Mouse (Mus musculus) liver, embryonic 16.5 days (tissue): ENCODE results near the gene Sept6. TPM values are rescaled to one million over a fixed set of nuclear protein-coding genes. Genes with fewer than 3 reads are reported as not detected.
"Not testable (repeated sequence)": the region's sequence is repeated elsewhere in the genome, so short reads cannot be mapped to it uniquely, and the experiment has no call there.

Source experiments
- ATAC-seq: fragments of 200-750 bp; cut with Nextera tagmentation; 2 replicates; pipeline ENCODE4 v1.8.0; 2017; ENCODE audit warnings: low read depth, mild to moderate bottlenecking, moderate number of reproducible peaks, moderate library complexity
- H3K27ac ChIP-seq: fragments of 300-500 bp; sonication (generic); 2 replicates; pipeline ENCODE4 v1.5.1; 2014; ENCODE audit warnings: mild to moderate bottlenecking, low read length
- H3K27me3 ChIP-seq: fragments of 300-500 bp; sonication (generic); 2 replicates; pipeline ENCODE4 v1.6.1; 2014; ENCODE audit warnings: low read depth, low read length, mixed read lengths; ENCODE audit not compliant: control insufficient read depth, insufficient read depth
- H3K36me3 ChIP-seq: fragments of 300-500 bp; sonication (generic); 2 replicates; pipeline ENCODE4 v1.6.1; 2014; ENCODE audit warnings: mild to moderate bottlenecking; ENCODE audit not compliant: control insufficient read depth, insufficient read depth
- H3K4me1 ChIP-seq: fragments of 300-500 bp; sonication (generic); 2 replicates; pipeline ENCODE4 v1.6.1; 2014; ENCODE audit warnings: low read depth, low read length, mixed read lengths; ENCODE audit not compliant: control insufficient read depth
- H3K4me2 ChIP-seq: fragments of 300-500 bp; sonication (generic); 2 replicates; pipeline ENCODE4 v1.6.1; 2014; ENCODE audit warnings: low read depth, low read length, mixed read lengths
- H3K4me3 ChIP-seq: fragments of 300-500 bp; sonication (generic); 2 replicates; pipeline ENCODE4 v1.5.1; 2014; ENCODE audit warnings: low read depth, mild to moderate bottlenecking, low read length
- H3K9ac ChIP-seq: fragments of 300-500 bp; sonication (generic); 2 replicates; pipeline ENCODE4 v1.6.1; 2014; ENCODE audit warnings: low read depth, low read length
- H3K9me3 ChIP-seq: fragments of 300-500 bp; sonication (generic); replicated peaks from 2 replicates; pipeline ENCODE4 v1.6.1; 2016; ENCODE audit warnings: low read length; ENCODE audit not compliant: control insufficient read depth
- WGBS: fragments of 180-500 bp; shearing (Covaris S2); extraction: QIAGEN DNeasy Blood & Tissue Kit; methylation state at CpG from one replicate; pipeline ENCODE4 v1.1.7; 2014; ENCODE audit not compliant: insufficient replicate concordance; 5-methylcytosine and 5-hydroxymethylcytosine counted together
- polyA plus RNA-seq: library from polyadenylated mRNA; unstranded; fragments of >200 nt; fragmentation: Nextera tagmentation; extraction: Ambion mirVana; gene quantifications from 2 replicates; pipeline ENCODE4 v1.2.1, GENCODE M21; 2015

The Sept6 gene
- polyA plus RNA-seq, 1 experiment from 2014 or later: 4.0 TPM

- Histone ChIP-seq H3K4me1 (peaks cover 6% of the 10 kb centered on the region; the same call in 1 of the 2 replicates), H3K27ac (peak within 1 kb of the TSS; percentile 48), H3K9ac (peak within 1 kb of the TSS; percentile 72), H3K4me2 (peak within 1 kb of the TSS; percentile 75), H3K36me3 (no peaks in the 10 kb centered on the region), H3K27me3 (no peaks in the 10 kb centered on the region), H3K9me3 (no peaks in the 10 kb centered on the region), H3K4me3 (peak within 1 kb of the TSS; percentile 72)
- peak; percentile 51 for ATAC-seq
- 12% methylated on average over 47 of the region's 47 CpGs for WGBS
Observed at GRCm38 (mm10) chrX:36902321-36903114, 89.1 kb downstream of the Sept6 start, which contains the start of gene Nkrf. Nkrf (minus strand) TSS chrX:36902899.

DNA sequence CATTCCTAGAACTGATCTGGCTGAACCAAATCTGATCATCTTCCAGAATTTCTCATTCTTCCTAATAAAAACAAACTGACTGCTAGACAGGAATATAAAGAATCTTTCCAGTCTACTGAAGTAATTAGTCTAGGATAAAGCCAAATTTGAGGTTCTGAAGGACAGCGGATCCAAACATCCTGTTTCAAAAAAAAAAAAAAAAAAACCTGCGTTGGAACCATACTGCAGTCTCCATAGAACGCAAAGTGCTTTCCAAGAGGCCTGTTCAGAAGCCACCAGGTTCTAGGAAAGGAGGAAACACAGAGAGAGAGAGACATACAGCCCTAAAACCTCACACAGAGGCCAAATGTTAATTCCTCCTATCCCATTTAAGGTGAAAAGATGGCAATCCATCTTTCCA is 89.9 kb downstream of the Sept6 start:
- peaks cover 6% of the 10 kb centered on the region; the same call in 1 of the 2 replicates for H3K4me1 ChIP-seq
- no peak overlapping the region for H3K9ac ChIP-seq
- peak overlapping the region; percentile 75 for H3K4me2 ChIP-seq
- peak overlapping the region; percentile 72 for H3K4me3 ChIP-seq
- H3K9me3 ChIP-seq: no peaks in the 10 kb centered on the region
- 31% methylated on average over 3 of the region's 3 CpGs for WGBS
- no peak for ATAC-seq
- H3K27ac ChIP-seq: no peak overlapping the region
- H3K27me3 ChIP-seq: no peaks in the 10 kb centered on the region
- no peaks in the 10 kb centered on the region for H3K36me3 ChIP-seq

GRCm38 (mm10) chrX:36898931-36899330 is 92.7 kb downstream of the Sept6 start:
- not testable (repeated sequence) for H3K4me3 ChIP-seq, H3K9ac ChIP-seq, ATAC-seq, H3K4me2 ChIP-seq, H3K36me3 ChIP-seq, H3K9me3 ChIP-seq, H3K27ac ChIP-seq, H3K4me1 ChIP-seq, H3K27me3 ChIP-seq
- 10% methylated on average over 1 of the region's 1 CpGs for WGBS

GRCm38 (mm10) chrX:36884719-36885118 is 106.9 kb downstream of the Sept6 start:
- no peak overlapping the region for H3K4me2 ChIP-seq
- no peak overlapping the region for H3K27ac ChIP-seq
- no peaks in the 10 kb centered on the region for H3K27me3 ChIP-seq
- H3K36me3 ChIP-seq: peaks cover 4% of the 10 kb centered on the region
- H3K4me3 ChIP-seq: no peak overlapping the region
- 85% methylated on average over 1 of the region's 1 CpGs for WGBS
- no peak overlapping the region for H3K9ac ChIP-seq
- no peaks in the 10 kb centered on the region; the same call in 1 of the 2 replicates for H3K9me3 ChIP-seq
- H3K4me1 ChIP-seq: no peaks in the 10 kb centered on the region
- no peak for ATAC-seq

DNA sequence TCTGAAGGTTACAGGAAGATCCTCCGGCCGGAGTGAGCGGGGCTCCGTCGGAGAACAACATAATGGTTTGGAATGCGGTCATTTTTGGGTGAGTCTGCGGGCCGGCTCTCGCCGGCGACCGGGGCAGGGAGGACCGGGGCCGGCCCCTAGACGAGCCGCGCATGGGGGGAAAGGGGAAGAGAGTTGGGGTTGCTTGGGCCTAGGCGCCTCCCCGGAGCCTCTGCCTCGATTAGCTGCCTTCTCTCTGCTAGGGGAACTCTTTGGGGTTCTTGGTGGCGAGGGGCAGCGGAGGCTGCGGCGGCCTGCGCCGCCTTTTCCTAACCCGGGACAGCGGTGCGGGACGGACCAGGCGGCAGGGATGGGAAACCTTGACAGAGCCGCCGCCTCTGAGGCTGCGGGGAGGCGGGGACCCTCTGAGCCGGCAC is 116.9 kb downstream of the Sept6 start:
- ATAC-seq: peak; percentile 49
- H3K36me3 ChIP-seq: no peaks in the 10 kb centered on the region; the same call in 1 of the 2 replicates
- peaks cover 6% of the 10 kb centered on the region; the same call in 1 of the 2 replicates for H3K4me1 ChIP-seq
- H3K27ac ChIP-seq: peak overlapping the region; percentile 59; the same call in 1 of the 2 replicates
- no peaks in the 10 kb centered on the region for H3K27me3 ChIP-seq
- H3K9ac ChIP-seq: peak overlapping the region; percentile 88
- peak overlapping the region; percentile 87 for H3K4me3 ChIP-seq
- H3K9me3 ChIP-seq: no peaks in the 10 kb centered on the region
- 15% methylated on average over 36 of the region's 36 CpGs for WGBS
- H3K4me2 ChIP-seq: peak overlapping the region; percentile 68

DNA sequence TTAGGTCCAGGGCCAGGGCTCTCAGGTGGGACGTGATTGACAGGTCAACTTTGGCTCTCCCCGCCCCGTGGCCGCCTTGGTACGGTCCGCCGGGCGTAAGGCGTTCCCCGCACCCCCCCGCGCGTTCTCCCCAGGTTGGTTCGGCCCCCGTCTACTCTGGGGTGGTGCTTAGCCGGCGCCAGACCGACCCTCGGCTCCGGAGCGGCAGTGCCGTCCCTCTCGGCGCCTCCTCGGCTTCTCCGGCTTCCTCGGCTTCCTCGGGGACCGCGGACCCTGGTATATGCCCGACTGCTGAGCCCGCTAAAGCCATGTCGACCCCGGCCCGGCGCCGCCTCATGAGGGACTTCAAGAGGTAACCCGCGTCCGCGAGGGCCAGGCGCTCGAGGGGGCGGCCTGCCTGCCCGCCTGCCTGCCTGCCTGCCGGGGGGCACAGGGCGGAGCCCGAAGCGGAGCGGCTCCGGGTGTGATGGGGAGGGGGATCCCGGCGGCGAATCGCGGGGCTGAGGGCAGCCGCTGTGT is 117.4 kb downstream of the Sept6 start:
- peak overlapping the region; percentile 59; the same call in 1 of the 2 replicates for H3K27ac ChIP-seq
- H3K4me3 ChIP-seq: peak overlapping the region; percentile 87
- WGBS: 12% methylated on average over 56 of the region's 57 CpGs
- peak; percentile 96 for ATAC-seq
- H3K36me3 ChIP-seq: no peaks in the 10 kb centered on the region; the same call in 1 of the 2 replicates
- peaks cover 6% of the 10 kb centered on the region; the same call in 1 of the 2 replicates for H3K4me1 ChIP-seq
- H3K9me3 ChIP-seq: no peaks in the 10 kb centered on the region
- no peaks in the 10 kb centered on the region for H3K27me3 ChIP-seq
- H3K4me2 ChIP-seq: peak overlapping the region; percentile 68
- H3K9ac ChIP-seq: peak overlapping the region; percentile 88

DNA sequence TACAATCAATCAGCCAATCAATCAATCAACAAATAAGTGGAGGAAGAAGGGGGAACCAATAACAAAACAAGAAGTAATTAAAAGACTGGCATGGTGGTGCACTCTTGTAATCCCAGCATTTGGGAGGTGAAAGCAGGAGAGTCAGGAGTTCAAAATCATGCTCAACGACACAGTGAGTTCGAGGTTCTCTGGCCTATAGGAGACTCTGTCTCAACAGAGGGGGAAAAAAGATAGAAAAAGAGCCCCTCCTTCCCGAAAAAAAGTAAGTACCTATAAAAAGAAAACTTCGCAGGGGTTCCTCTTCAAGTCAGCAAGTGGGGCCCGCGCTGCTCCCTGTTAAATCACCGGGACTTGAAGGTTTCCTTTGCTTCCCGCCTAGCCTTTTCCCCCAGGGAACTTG is 117.8 kb downstream of the Sept6 start, which contains the start of the genes Ube2a and C330007P06Rik:
Gene Ube2a, plus strand, starts transcription at position 136 of the 400 bp plus-strand sequence.
Gene C330007P06Rik, minus strand, starts transcription at position 347 of the 400 bp plus-strand sequence.
- H3K27me3 ChIP-seq: no peaks in the 10 kb centered on the region
- no peaks in the 10 kb centered on the region for H3K9me3 ChIP-seq
- H3K4me2 ChIP-seq: peak within 1 kb of the TSS; percentile 68
- WGBS: 18% methylated on average over 8 of the region's 8 CpGs
- H3K36me3 ChIP-seq: no peaks in the 10 kb centered on the region; the same call in 1 of the 2 replicates
- peak within 1 kb of the TSS; percentile 87 for H3K4me3 ChIP-seq
- peaks cover 6% of the 10 kb centered on the region; the same call in 1 of the 2 replicates for H3K4me1 ChIP-seq
- peak within 1 kb of the TSS; percentile 88 for H3K9ac ChIP-seq
- H3K27ac ChIP-seq: peak within 1 kb of the TSS; percentile 59; the same call in 1 of the 2 replicates
- ATAC-seq: no peak; the same call in 1 of the 2 replicates

DNA sequence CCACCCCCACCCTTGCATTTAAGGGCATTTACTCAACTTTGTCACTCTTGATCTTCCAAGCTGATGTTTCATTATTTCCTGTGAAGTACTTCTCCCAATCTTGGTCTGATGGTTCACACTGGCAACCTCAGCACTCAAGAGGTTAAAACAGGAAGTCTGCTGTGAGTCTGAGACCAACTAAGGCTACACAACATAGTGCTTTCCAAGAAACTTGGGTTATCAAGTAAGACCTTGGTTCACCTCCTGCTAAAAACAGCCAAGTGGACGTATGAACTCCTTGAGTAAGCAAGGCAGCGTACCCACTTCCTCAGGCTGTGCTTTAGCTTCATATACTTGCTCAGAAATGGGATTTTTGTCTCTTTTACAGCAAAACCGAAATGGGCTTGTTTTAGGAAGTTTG is 121.2 kb downstream of the Sept6 start:
- no peak overlapping the region for H3K4me2 ChIP-seq
- no peak for ATAC-seq
- H3K9ac ChIP-seq: no peak overlapping the region
- H3K36me3 ChIP-seq: no peaks in the 10 kb centered on the region
- H3K4me1 ChIP-seq: peaks cover 3% of the 10 kb centered on the region; the same call in 1 of the 2 replicates
- H3K9me3 ChIP-seq: no peaks in the 10 kb centered on the region
- WGBS: 36% methylated on average over 3 of the region's 3 CpGs
- H3K27me3 ChIP-seq: no peaks in the 10 kb centered on the region
- no peak overlapping the region for H3K27ac ChIP-seq
- H3K4me3 ChIP-seq: no peak overlapping the region
